Mouse (Mus musculus): ENCODE data around the gene Strip1. TPM values are rescaled to one million over a fixed set of nuclear protein-coding genes. Genes with fewer than 3 reads are reported as not detected.
A peak's percentile ranks its signal among the peaks of the same experiment; 100 is the strongest.
"Not testable (repeated sequence)": the region's sequence is repeated elsewhere in the genome, so short reads cannot be mapped to it uniquely, and the experiment has no call there.

Strip1 gene
- polyA plus RNA-seq, 1 experiment from 2014 or later, result 63.4 TPM

- Histone ChIP-seq H3K9me3 (ENCODE audit: low read depth, low read length) (no peaks in the 10 kb centered on the region), H3K27me3 (ENCODE audit: insufficient read depth, low read length) (no peaks in the 10 kb centered on the region), H3K9ac (no peak overlapping the region), H3K36me3 (ENCODE audit: insufficient read depth) (peaks cover 45% of the 10 kb centered on the region), H3K4me1 (ENCODE audit: insufficient read depth) (no peaks in the 10 kb centered on the region), H3K4me3 (ENCODE audit: low read depth, low read length) (no peak overlapping the region), H3K27ac (ENCODE audit: low read depth) (no peak overlapping the region), H3K4me2 (no peak overlapping the region)
- TF ChIP-seq CTCF (IDR thresholded peaks at IDR 0.05; ENCODE audit: low read depth), result peak; percentile 42
- WGBS, result 83% methylated on average over 1 of the region's 1 CpGs
- DNase-seq (peak; percentile 26), ATAC-seq (ENCODE audit: insufficient read depth) (no peak)
These were observed 27.5 kb upstream of the Strip1 start for GRCm38 (mm10) chr3:107659000-107659399.

- Histone ChIP-seq H3K36me3 (ENCODE audit: insufficient read depth) (peaks cover 27% of the 10 kb centered on the region), H3K4me1 (ENCODE audit: insufficient read depth) (no peaks in the 10 kb centered on the region), H3K27ac (ENCODE audit: low read depth) (no peak overlapping the region), H3K4me3 (ENCODE audit: low read depth, low read length) (no peak overlapping the region), H3K9me3 (ENCODE audit: low read depth, low read length) (no peaks in the 10 kb centered on the region), H3K4me2 (no peak overlapping the region), H3K27me3 (ENCODE audit: insufficient read depth, low read length) (no peaks in the 10 kb centered on the region), H3K9ac (no peak overlapping the region)
- no peak for DNase-seq
- no peak for ATAC-seq (ENCODE audit: insufficient read depth)
- no peak for TF ChIP-seq CTCF (IDR thresholded peaks at IDR 0.05; ENCODE audit: low read depth)
- 69% methylated on average over 4 of the region's 4 CpGs for WGBS
These were observed 25.4 kb upstream of the Strip1 start for GRCm38 (mm10) chr3:107656888-107657287.

- TF ChIP-seq CTCF (IDR thresholded peaks at IDR 0.05; ENCODE audit: low read depth), result no peak
- Histone ChIP-seq H3K9me3 (ENCODE audit: low read depth, low read length) (no peaks in the 10 kb centered on the region), H3K4me1 (ENCODE audit: insufficient read depth) (no peaks in the 10 kb centered on the region), H3K4me2 (no peak overlapping the region), H3K27me3 (ENCODE audit: insufficient read depth, low read length) (no peaks in the 10 kb centered on the region), H3K9ac (no peak overlapping the region), H3K36me3 (ENCODE audit: insufficient read depth) (peaks cover 22% of the 10 kb centered on the region), H3K4me3 (ENCODE audit: low read depth, low read length) (no peak overlapping the region), H3K27ac (ENCODE audit: low read depth) (no peak overlapping the region)
- 85% methylated on average over 2 of the region's 2 CpGs for WGBS
- ATAC-seq (ENCODE audit: insufficient read depth), result no peak
- no peak for DNase-seq
These were observed 24.7 kb upstream of the Strip1 start for GRCm38 (mm10) chr3:107656151-107656550.

GRCm38 (mm10) chr3:107655491-107655890 lies 24.0 kb upstream of the Strip1 start:
- WGBS, result 57% methylated on average over 3 of the region's 3 CpGs
- Histone ChIP-seq H3K9ac (no peak overlapping the region), H3K9me3 (ENCODE audit: low read depth, low read length) (no peaks in the 10 kb centered on the region), H3K36me3 (ENCODE audit: insufficient read depth) (peaks cover 16% of the 10 kb centered on the region; the same call in 1 of the 2 replicates), H3K4me2 (no peak overlapping the region), H3K27ac (ENCODE audit: low read depth) (no peak overlapping the region), H3K4me1 (ENCODE audit: insufficient read depth) (no peaks in the 10 kb centered on the region), H3K4me3 (ENCODE audit: low read depth, low read length) (no peak overlapping the region), H3K27me3 (ENCODE audit: insufficient read depth, low read length) (no peaks in the 10 kb centered on the region)
- no peak for ATAC-seq (ENCODE audit: insufficient read depth)
- TF ChIP-seq CTCF (IDR thresholded peaks at IDR 0.05; ENCODE audit: low read depth), result no peak
- DNase-seq, result no peak

- no peak for DNase-seq
- Histone ChIP-seq H3K27ac (ENCODE audit: low read depth) (no peak overlapping the region), H3K4me2 (no peak overlapping the region), H3K9me3 (ENCODE audit: low read depth, low read length) (no peaks in the 10 kb centered on the region), H3K9ac (no peak overlapping the region), H3K4me1 (ENCODE audit: insufficient read depth) (no peaks in the 10 kb centered on the region), H3K4me3 (ENCODE audit: low read depth, low read length) (no peak overlapping the region), H3K27me3 (ENCODE audit: insufficient read depth, low read length) (no peaks in the 10 kb centered on the region), H3K36me3 (ENCODE audit: insufficient read depth) (peaks cover 10% of the 10 kb centered on the region; the same call in 1 of the 2 replicates)
- ATAC-seq (ENCODE audit: insufficient read depth), result no peak
- WGBS, result 76% methylated on average over 3 of the region's 3 CpGs
- TF ChIP-seq CTCF (IDR thresholded peaks at IDR 0.05; ENCODE audit: low read depth), result no peak
These were observed 23.4 kb upstream of the Strip1 start for GRCm38 (mm10) chr3:107654861-107655260.

GRCm38 (mm10) chr3:107652968-107653367 lies 21.5 kb upstream of the Strip1 start:
- no peak for TF ChIP-seq CTCF (IDR thresholded peaks at IDR 0.05; ENCODE audit: low read depth)
- DNase-seq (no peak), ATAC-seq (ENCODE audit: insufficient read depth) (no peak)
- H3K4me1 ChIP-seq (ENCODE audit: insufficient read depth), result no peaks in the 10 kb centered on the region
- H3K27me3 ChIP-seq (ENCODE audit: insufficient read depth, low read length), result no peaks in the 10 kb centered on the region
- no peak overlapping the region for H3K4me3 ChIP-seq (ENCODE audit: low read depth, low read length)
- no peaks in the 10 kb centered on the region for H3K9me3 ChIP-seq (ENCODE audit: low read depth, low read length)
- H3K9ac ChIP-seq, result no peak overlapping the region
- H3K36me3 ChIP-seq (ENCODE audit: insufficient read depth), result peaks cover 6% of the 10 kb centered on the region; the same call in 1 of the 2 replicates
- no peak overlapping the region for H3K27ac ChIP-seq (ENCODE audit: low read depth)
- no peak overlapping the region for H3K4me2 ChIP-seq
- WGBS, result 90% methylated on average over 3 of the region's 3 CpGs

- DNase-seq; H3K27me3 ChIP-seq (ENCODE audit: insufficient read depth, low read length): not testable (repeated sequence)
- 50% methylated on average over 5 of the region's 5 CpGs for WGBS
These were observed 18.8 kb upstream of the Strip1 start for GRCm38 (mm10) chr3:107650276-107650675.

GRCm38 (mm10) chr3:107646947-107647346 lies 15.5 kb upstream of the Strip1 start:
- WGBS, result 70% methylated on average over 3 of the region's 3 CpGs

More at GRCm38 (mm10) chr3:107650276-107650675, 18.8 kb upstream of the Strip1 start:
- not testable (repeated sequence) for H3K9me3 ChIP-seq (ENCODE audit: low read depth, low read length); H3K4me2 ChIP-seq; H3K9ac ChIP-seq; H3K27ac ChIP-seq (ENCODE audit: low read depth); H3K36me3 ChIP-seq (ENCODE audit: insufficient read depth); H3K4me3 ChIP-seq (ENCODE audit: low read depth, low read length); ATAC-seq (ENCODE audit: insufficient read depth); H3K4me1 ChIP-seq (ENCODE audit: insufficient read depth)

More at GRCm38 (mm10) chr3:107646947-107647346, 15.5 kb upstream of the Strip1 start:
- DNase-seq (peak; percentile 8), ATAC-seq (ENCODE audit: insufficient read depth) (no peak)
- no peaks in the 10 kb centered on the region for H3K9me3 ChIP-seq (ENCODE audit: low read depth, low read length)
- H3K9ac ChIP-seq, result no peak overlapping the region
- H3K27ac ChIP-seq (ENCODE audit: low read depth), result no peak overlapping the region
- TF ChIP-seq CTCF (IDR thresholded peaks at IDR 0.05; ENCODE audit: low read depth), result no peak
- no peaks in the 10 kb centered on the region for H3K4me1 ChIP-seq (ENCODE audit: insufficient read depth)
- no peaks in the 10 kb centered on the region for H3K27me3 ChIP-seq (ENCODE audit: insufficient read depth, low read length)
- H3K36me3 ChIP-seq (ENCODE audit: insufficient read depth), result no peaks in the 10 kb centered on the region
- no peak overlapping the region for H3K4me2 ChIP-seq
- H3K4me3 ChIP-seq (ENCODE audit: low read depth, low read length), result no peak overlapping the region
